Mouse (Mus musculus): ENCODE measurements around the gene Cacna1d. TPM values are rescaled to one million over a fixed set of nuclear protein-coding genes. Genes with fewer than 3 reads are reported as not detected.

The Cacna1d gene
- polyA plus RNA-seq, 1 experiment from 2014 or later: 1.5 TPM

DNA sequence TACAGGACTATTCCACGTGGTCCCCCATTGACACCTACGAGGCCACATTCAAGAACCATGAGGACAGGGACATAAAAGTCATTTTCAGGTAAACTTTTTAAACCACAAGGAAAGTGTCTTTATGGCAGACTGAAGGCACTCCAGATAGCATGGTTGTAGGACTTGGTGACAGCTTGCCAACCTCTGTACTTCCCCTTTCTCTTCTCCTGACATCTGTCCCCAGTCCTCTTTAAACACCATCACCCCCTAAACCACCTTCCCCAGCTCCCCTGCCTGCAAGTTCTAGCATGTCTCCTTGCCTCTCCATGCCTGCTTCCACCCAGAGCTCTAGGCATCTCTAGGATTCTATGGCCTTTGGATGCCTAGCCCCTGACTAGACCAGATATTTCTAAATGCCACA lies 426.4 kb downstream of the Cacna1d start:
- no peaks in the 10 kb centered on the region for H3K36me3 ChIP-seq (ENCODE audit: control insufficient read depth, insufficient read depth)
- no peaks in the 10 kb centered on the region for H3K4me1 ChIP-seq (replicated peaks; ENCODE audit: control insufficient read depth, insufficient read depth, low read length)
- H3K4me2 ChIP-seq (replicated peaks; ENCODE audit: low read depth): no peak overlapping the region
- H3K27ac ChIP-seq (ENCODE audit: low read depth, low read length): no peak overlapping the region
- H3K9ac ChIP-seq (ENCODE audit: low read depth, low read length): no peak overlapping the region
- no peak for TF ChIP-seq CTCF (IDR thresholded peaks at IDR 0.05; ENCODE audit: low read depth)
- H3K9me3 ChIP-seq (ENCODE audit: control insufficient read depth): no peaks in the 10 kb centered on the region
- no peak overlapping the region for H3K4me3 ChIP-seq (ENCODE audit: low read depth, low read length)
- no peaks in the 10 kb centered on the region for H3K27me3 ChIP-seq (replicated peaks; ENCODE audit: control insufficient read depth, insufficient read depth, low read length)
- 87% methylated on average over 2 of the region's 2 CpGs for WGBS
- ATAC-seq: no peak

DNA sequence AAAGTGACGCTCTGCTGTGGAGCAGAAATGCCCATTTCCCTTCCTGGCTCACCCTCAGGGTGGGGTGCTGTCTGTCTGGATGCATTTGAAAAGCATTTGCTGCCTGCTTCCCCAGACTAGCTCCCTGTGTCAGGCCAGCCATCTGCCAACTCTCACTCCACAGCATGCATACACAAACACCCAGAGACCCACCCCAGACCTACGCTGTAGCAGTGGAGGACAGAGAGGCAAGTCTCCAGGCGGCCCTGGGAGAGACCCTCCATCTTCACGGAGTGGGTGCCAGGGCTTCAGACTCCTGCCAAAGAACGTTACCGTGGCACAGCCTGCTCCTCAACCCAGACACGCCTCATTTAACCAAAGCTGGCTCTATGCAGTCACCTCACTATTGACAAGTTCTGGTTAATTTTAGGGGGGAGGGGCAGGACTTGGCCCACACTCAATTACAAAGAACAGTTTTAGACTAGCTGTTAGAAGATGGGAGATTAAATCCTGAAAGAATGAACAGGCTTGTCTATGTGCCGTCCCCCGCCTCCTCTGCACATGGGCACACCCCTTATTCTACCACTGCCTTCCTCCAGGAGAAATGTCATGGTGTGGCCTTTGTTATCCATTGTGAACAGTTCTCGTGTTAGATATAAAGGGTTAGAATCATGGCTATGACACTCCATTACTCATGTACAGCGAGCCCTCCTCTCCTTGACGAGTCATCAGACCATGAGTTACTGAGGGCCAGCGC lies 435.1 kb downstream of the Cacna1d start:
- Histone ChIP-seq H3K9me3 (ENCODE audit: control insufficient read depth) (no peaks in the 10 kb centered on the region), H3K27ac (ENCODE audit: low read depth, low read length) (no peak overlapping the region), H3K4me3 (ENCODE audit: low read depth, low read length) (no peak overlapping the region), H3K27me3 (replicated peaks; ENCODE audit: control insufficient read depth, insufficient read depth, low read length) (no peaks in the 10 kb centered on the region), H3K36me3 (ENCODE audit: control insufficient read depth, insufficient read depth) (no peaks in the 10 kb centered on the region), H3K9ac (ENCODE audit: low read depth, low read length) (no peak overlapping the region), H3K4me2 (replicated peaks; ENCODE audit: low read depth) (no peak overlapping the region), H3K4me1 (replicated peaks; ENCODE audit: control insufficient read depth, insufficient read depth, low read length) (no peaks in the 10 kb centered on the region)
- 54% methylated on average over 13 of the region's 13 CpGs for WGBS
- no peak for TF ChIP-seq CTCF (IDR thresholded peaks at IDR 0.05; ENCODE audit: low read depth)
- no peak for ATAC-seq

DNA sequence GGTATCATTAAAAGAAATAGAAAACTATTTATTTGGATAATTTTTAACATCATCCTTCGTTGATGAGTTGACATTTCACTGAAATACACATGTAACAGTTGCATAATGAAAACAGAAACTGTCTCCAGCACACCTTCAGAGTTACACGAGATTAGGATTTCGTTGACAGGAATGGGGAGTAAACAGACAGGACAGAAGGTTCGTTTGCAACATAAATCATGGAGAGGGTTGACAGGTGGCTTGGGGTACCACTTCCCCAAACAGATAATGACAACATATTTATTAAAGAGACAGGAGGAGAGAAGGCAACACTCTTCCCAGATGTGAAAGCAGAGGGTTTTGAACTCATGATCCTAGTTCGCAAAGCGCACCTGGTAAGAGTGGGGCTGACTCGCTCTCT lies 436.3 kb downstream of the Cacna1d start:
- ATAC-seq: no peak
- Histone ChIP-seq H3K9me3 (ENCODE audit: control insufficient read depth) (no peaks in the 10 kb centered on the region), H3K4me2 (replicated peaks; ENCODE audit: low read depth) (no peak overlapping the region), H3K4me3 (ENCODE audit: low read depth, low read length) (no peak overlapping the region), H3K4me1 (replicated peaks; ENCODE audit: control insufficient read depth, insufficient read depth, low read length) (no peaks in the 10 kb centered on the region), H3K9ac (ENCODE audit: low read depth, low read length) (no peak overlapping the region), H3K27ac (ENCODE audit: low read depth, low read length) (no peak overlapping the region), H3K27me3 (replicated peaks; ENCODE audit: control insufficient read depth, insufficient read depth, low read length) (no peaks in the 10 kb centered on the region), H3K36me3 (ENCODE audit: control insufficient read depth, insufficient read depth) (no peaks in the 10 kb centered on the region)
- TF ChIP-seq CTCF (IDR thresholded peaks at IDR 0.05; ENCODE audit: low read depth): no peak
- WGBS: 55% methylated on average over 7 of the region's 7 CpGs

DNA sequence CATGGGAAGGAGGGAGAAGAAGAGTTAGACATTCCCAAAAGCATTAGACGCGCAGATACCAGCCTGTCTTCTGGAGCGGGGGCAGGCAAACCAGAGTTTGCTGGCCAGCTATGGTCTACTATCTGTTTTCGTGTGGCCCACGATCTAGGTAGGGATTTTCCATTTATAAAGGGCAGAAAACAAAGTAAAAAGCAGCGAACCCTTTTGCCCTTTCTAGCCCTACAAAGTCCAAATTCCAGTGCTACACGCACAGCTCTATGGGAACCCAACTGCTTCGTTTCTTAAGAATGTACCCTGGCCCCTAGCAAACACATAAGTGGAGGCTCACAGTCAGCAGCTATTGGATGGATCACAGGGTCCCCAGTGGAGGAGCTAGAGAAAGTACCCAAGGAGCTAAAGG lies 441.0 kb downstream of the Cacna1d start:
- TF ChIP-seq CTCF (IDR thresholded peaks at IDR 0.05; ENCODE audit: low read depth): no peak
- Histone ChIP-seq H3K4me2 (replicated peaks; ENCODE audit: low read depth) (no peak overlapping the region), H3K9ac (ENCODE audit: low read depth, low read length) (no peak overlapping the region), H3K4me3 (ENCODE audit: low read depth, low read length) (no peak overlapping the region), H3K27me3 (replicated peaks; ENCODE audit: control insufficient read depth, insufficient read depth, low read length) (no peaks in the 10 kb centered on the region), H3K9me3 (ENCODE audit: control insufficient read depth) (no peaks in the 10 kb centered on the region), H3K27ac (ENCODE audit: low read depth, low read length) (no peak overlapping the region), H3K4me1 (replicated peaks; ENCODE audit: control insufficient read depth, insufficient read depth, low read length) (no peaks in the 10 kb centered on the region), H3K36me3 (ENCODE audit: control insufficient read depth, insufficient read depth) (no peaks in the 10 kb centered on the region)
- 86% methylated on average over 8 of the region's 8 CpGs for WGBS
- no peak for ATAC-seq

DNA sequence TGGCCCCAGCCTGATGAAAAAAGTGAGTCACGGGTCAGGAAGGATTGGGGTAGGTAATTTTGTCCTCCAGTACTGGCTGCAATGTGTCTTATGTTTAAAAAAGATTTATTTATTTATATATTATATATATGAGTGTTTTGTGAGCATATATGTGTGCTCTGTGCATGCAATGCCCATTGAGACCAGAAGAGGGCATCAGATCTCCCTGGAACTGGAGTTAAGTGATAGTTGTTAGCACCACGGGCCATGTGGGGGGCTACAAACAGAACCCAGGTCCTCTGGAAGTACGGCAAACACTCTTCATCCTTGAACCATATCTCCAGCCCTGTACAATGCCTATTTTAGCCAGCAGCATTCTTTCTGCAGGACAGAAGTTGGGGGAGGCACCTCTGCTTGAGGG lies 443.2 kb downstream of the Cacna1d start:
- H3K4me2 ChIP-seq (replicated peaks; ENCODE audit: low read depth): no peak overlapping the region
- H3K27ac ChIP-seq (ENCODE audit: low read depth, low read length): no peak overlapping the region
- H3K36me3 ChIP-seq (ENCODE audit: control insufficient read depth, insufficient read depth): no peaks in the 10 kb centered on the region
- no peak overlapping the region for H3K9ac ChIP-seq (ENCODE audit: low read depth, low read length)
- no peaks in the 10 kb centered on the region for H3K9me3 ChIP-seq (ENCODE audit: control insufficient read depth)
- 82% methylated on average over 3 of the region's 3 CpGs for WGBS
- H3K4me3 ChIP-seq (ENCODE audit: low read depth, low read length): no peak overlapping the region
- peak; percentile 48 for TF ChIP-seq CTCF (IDR thresholded peaks at IDR 0.05; ENCODE audit: low read depth)
- no peak for ATAC-seq
- no peaks in the 10 kb centered on the region for H3K27me3 ChIP-seq (replicated peaks; ENCODE audit: control insufficient read depth, insufficient read depth, low read length)
- no peaks in the 10 kb centered on the region for H3K4me1 ChIP-seq (replicated peaks; ENCODE audit: control insufficient read depth, insufficient read depth, low read length)

DNA sequence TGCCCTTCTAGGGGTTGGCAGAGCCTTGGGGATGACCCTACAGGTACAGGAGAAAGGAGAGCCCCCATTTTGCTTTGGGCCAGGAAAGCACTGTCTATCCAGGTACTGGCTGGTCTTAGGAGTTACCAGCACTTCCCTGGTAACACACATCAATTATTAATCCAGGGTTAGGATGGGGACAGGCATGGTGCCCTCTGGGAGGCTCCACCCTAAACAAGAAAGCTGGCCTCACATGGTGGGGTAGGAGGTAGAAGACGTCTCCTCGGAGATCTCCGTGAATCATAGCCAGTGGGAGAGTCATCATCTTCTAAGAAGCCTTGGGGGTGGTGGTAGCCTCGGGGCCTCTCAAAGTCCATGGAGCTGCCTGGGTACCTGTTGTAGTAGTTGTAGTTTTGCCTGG lies 444.3 kb downstream of the Cacna1d start:
- no peak overlapping the region for H3K4me2 ChIP-seq (replicated peaks; ENCODE audit: low read depth)
- TF ChIP-seq CTCF (IDR thresholded peaks at IDR 0.05; ENCODE audit: low read depth): no peak
- 79% methylated on average over 4 of the region's 4 CpGs for WGBS

More for the DNA sequence above, 444.3 kb downstream of the Cacna1d start:
- no peak overlapping the region for H3K9ac ChIP-seq (ENCODE audit: low read depth, low read length)
- no peak overlapping the region for H3K4me3 ChIP-seq (ENCODE audit: low read depth, low read length)
- no peak for ATAC-seq
- no peaks in the 10 kb centered on the region for H3K9me3 ChIP-seq (ENCODE audit: control insufficient read depth)
- no peak overlapping the region for H3K27ac ChIP-seq (ENCODE audit: low read depth, low read length)
- H3K27me3 ChIP-seq (replicated peaks; ENCODE audit: control insufficient read depth, insufficient read depth, low read length): no peaks in the 10 kb centered on the region
- H3K4me1 ChIP-seq (replicated peaks; ENCODE audit: control insufficient read depth, insufficient read depth, low read length): no peaks in the 10 kb centered on the region
- no peaks in the 10 kb centered on the region for H3K36me3 ChIP-seq (ENCODE audit: control insufficient read depth, insufficient read depth)

Measured in intestine, postnatal 0 days (tissue).